Mouse (Mus musculus) ES-Bruce4 (cell line): ENCODE measurements at regions not wholly inside any gene's neighbourhood (a gene's known extent, or its start where the extent isn't known, plus 50 kb on each side); places are given as distances from the start of the nearest gene placed in this dataset.

Source experiments
- EP300 ChIP-seq: IDR thresholded peaks from 2 replicates; pipeline ENCODE4 v1.6.1; 2011; ENCODE audit warnings: low read depth, low read length; ENCODE audit not compliant: insufficient read depth
- POLR2A ChIP-seq: IDR thresholded peaks from one replicate; pipeline ENCODE4 v1.8.1; 2011; ENCODE audit warnings: low read length; ENCODE audit not compliant: insufficient read depth

DNA sequence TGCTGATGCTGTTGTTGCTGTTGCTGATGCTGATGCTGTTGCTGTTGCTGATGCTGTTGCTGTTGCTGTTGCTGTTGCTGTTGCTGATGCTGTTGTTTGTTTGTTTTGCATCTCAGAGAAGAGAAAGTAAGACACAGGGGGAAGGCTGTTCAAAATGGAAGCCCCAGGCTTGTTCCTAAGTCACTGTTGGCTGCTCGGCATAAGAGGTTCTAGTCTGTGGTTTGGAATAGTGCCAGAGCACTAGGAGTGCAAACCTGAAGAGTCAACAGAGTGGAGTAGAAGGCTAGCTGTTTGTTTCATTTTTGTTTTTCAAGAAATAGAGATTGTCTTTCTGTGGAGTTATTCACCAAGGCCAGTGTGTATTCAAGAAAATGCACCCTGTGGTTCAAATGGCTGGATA, 75.1 kb upstream of the Nkx2-2 start:
- TF ChIP-seq EP300: no peak
- TF ChIP-seq POLR2A: no peak
